Mouse (Mus musculus) ES-E14 (cell line): ENCODE data around the gene Gm9918. TPM values are rescaled to one million over a fixed set of nuclear protein-coding genes. Genes with fewer than 3 reads are reported as not detected.

Experiments used
- DNase-seq: peaks from one replicate; pipeline ENCODE4 v3.0.0-alpha.2; 2013; ENCODE audit warnings: low read depth, low spot score
- H3K27ac ChIP-seq: 2 replicates; pipeline ENCODE4 v1.5.1; 2012; ENCODE audit warnings: low read depth, mild to moderate bottlenecking, low read length, moderate library complexity, mixed read lengths; ENCODE audit not compliant: poor library complexity, insufficient read depth, severe bottlenecking
- H3K36me3 ChIP-seq: 2 replicates; pipeline ENCODE4 v1.6.1; 2012; ENCODE audit warnings: mild to moderate bottlenecking, low read length, moderate library complexity, mixed read lengths; ENCODE audit not compliant: control insufficient read depth, poor library complexity, insufficient read depth, severe bottlenecking
- H3K4me1 ChIP-seq, 2 experiments: fragments of 150-350 bp in 1 of 2; sonication (generic) in 1 of 2; 2 replicates each; pipeline ENCODE4 v1.6.1; 2012; ENCODE audit warnings: low read length in 2 of 2, mild to moderate bottlenecking in 1 of 2, mixed read lengths in 1 of 2; ENCODE audit not compliant: control insufficient read depth in 2 of 2, insufficient read depth in 2 of 2, poor library complexity in 1 of 2
- H3K4me3 ChIP-seq, 2 experiments: fragments of 150-350 bp in 1 of 2; sonication (generic) in 1 of 2; 2 replicates each; pipeline ENCODE4 v1.5.1; 2012; ENCODE audit warnings: low read length in 2 of 2, low read depth in 1 of 2, mild to moderate bottlenecking in 1 of 2, mixed read lengths in 1 of 2; ENCODE audit not compliant: insufficient read depth in 1 of 2, poor library complexity in 1 of 2, severe bottlenecking in 1 of 2
- H3K9ac ChIP-seq: 2 replicates; pipeline ENCODE4 v1.6.1; 2012; ENCODE audit warnings: low read depth, mild to moderate bottlenecking, low read length, mixed read lengths; ENCODE audit not compliant: poor library complexity, insufficient read depth, severe bottlenecking
- H3K9me3 ChIP-seq: fragments of 150-350 bp; sonication (generic); 2 replicates; pipeline ENCODE4 v1.6.1; 2012; ENCODE audit warnings: low read depth, mild to moderate bottlenecking, low read length; ENCODE audit not compliant: control insufficient read depth, insufficient read depth
- CHD2 ChIP-seq: IDR thresholded peaks from 2 replicates; pipeline ENCODE4 v1.6.1; 2014; ENCODE audit warnings: mild to moderate bottlenecking, low read depth, low read length, inconsistent platforms
- HCFC1 ChIP-seq: IDR thresholded peaks from 2 replicates; pipeline ENCODE4 v1.6.1; 2012; ENCODE audit warnings: low read length, inconsistent platforms, borderline replicate concordance; ENCODE audit not compliant: insufficient read depth
- MAFK ChIP-seq: IDR thresholded peaks from 2 replicates; pipeline ENCODE4 v1.6.1; 2014; ENCODE audit warnings: mild to moderate bottlenecking, low read depth, low read length, inconsistent platforms; ENCODE audit not compliant: insufficient read depth
- ZC3H11A ChIP-seq: IDR thresholded peaks from 2 replicates; pipeline ENCODE4 v1.6.1; 2012; ENCODE audit warnings: low read depth, mild to moderate bottlenecking, inconsistent platforms, low read length, borderline replicate concordance
- ZNF384 ChIP-seq: IDR thresholded peaks from 2 replicates; pipeline ENCODE4 v1.6.1; 2012; ENCODE audit warnings: low read depth, low read length, inconsistent platforms
- in situ Hi-C, 2 experiments: fragments of 600-800 bp; cut with MboI; formaldehyde crosslinking; loops; one replicate each; pipeline ENCODE4 v1.15.1; 2025; ENCODE audit warnings: low sequenced_read_pairs in 2 of 2, inconsistent platforms in 1 of 2; ENCODE audit not compliant: unreplicated experiment in 2 of 2
- total RNA-seq: library from RNA; depleted of rRNA; stranded (reverse); fragments of 300-350 nt; gene quantifications from 2 replicates; pipeline ENCODE4 v1.2.3, GENCODE M21; 2012

The Gm9918 gene
- total RNA-seq, 1 experiment = 0.45 TPM

DNA sequence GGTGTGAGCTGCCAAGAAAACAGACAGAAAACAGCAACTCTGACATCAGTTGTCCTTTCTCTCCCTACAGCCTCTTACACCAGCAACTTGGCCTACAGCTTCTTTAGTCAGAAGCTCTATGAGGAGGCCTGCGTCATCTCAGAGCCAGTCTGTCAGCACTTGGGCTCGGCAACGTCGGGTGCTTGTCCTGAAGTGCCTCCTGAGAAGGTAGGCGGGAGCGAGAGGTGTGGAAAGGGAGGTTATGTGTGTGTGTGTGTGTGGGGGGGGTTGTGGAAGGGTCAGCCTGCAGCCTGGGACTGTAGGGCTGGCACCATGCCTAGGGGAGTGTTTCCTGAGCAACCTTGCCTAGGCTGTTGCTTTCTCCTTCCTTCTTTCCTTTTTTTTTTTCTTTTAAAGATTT, 32.2 kb downstream of the Gm9918 start:
- H3K4me3 ChIP-seq = no peak overlapping the region
- DNase-seq = no peak
- no peak for TF ChIP-seq HCFC1
- no peak for TF ChIP-seq CHD2
- no peak for TF ChIP-seq MAFK
- TF ChIP-seq ZNF384 = no peak
- TF ChIP-seq ZC3H11A = no peak
- peaks cover 58% of the 10 kb centered on the region for H3K36me3 ChIP-seq
- H3K9ac ChIP-seq = no peak overlapping the region
- H3K4me1 ChIP-seq = no peaks in the 10 kb centered on the region; a peak in 1 of 4 replicates
- H3K27ac ChIP-seq = no peak overlapping the region
- no peaks in the 10 kb centered on the region for H3K9me3 ChIP-seq
- in situ Hi-C loops = loop anchor here in 1 of 2 experiments (10.0 kb wide), 1 partner anchor 182 kb away; no protein-coding TSS in a partner anchor

- TF ChIP-seq ZNF384 (no peak), CHD2 (no peak), ZC3H11A (no peak), MAFK (no peak), HCFC1 (no peak)
- Histone ChIP-seq H3K4me3 (no peak overlapping the region), H3K4me1 (no peaks in the 10 kb centered on the region), H3K9ac (no peak overlapping the region), H3K27ac (no peak overlapping the region), H3K36me3 (peaks cover 58% of the 10 kb centered on the region), H3K9me3 (no peaks in the 10 kb centered on the region)
- no peak for DNase-seq
- in situ Hi-C loops = loop anchor here in 1 of 2 experiments (10.0 kb wide), 1 partner anchor 176 kb away; no protein-coding TSS in a partner anchor
Observed at GRCm38 (mm10) chr15:102308717-102309116, 38.4 kb downstream of the Gm9918 start.

GRCm38 (mm10) chr15:102310074-102310845, 39.9 kb downstream of the Gm9918 start:
- H3K27ac ChIP-seq = no peak overlapping the region
- in situ Hi-C loops = no loop called here
- no peak overlapping the region for H3K9ac ChIP-seq
- no peak overlapping the region for H3K4me3 ChIP-seq
- peaks cover 58% of the 10 kb centered on the region for H3K36me3 ChIP-seq
- no peak for TF ChIP-seq ZNF384
- TF ChIP-seq CHD2 = no peak
- TF ChIP-seq ZC3H11A = no peak
- TF ChIP-seq HCFC1 = no peak
- TF ChIP-seq MAFK = no peak
- no peaks in the 10 kb centered on the region for H3K4me1 ChIP-seq
- no peaks in the 10 kb centered on the region for H3K9me3 ChIP-seq
- DNase-seq = no peak

- H3K9me3 ChIP-seq = no peaks in the 10 kb centered on the region
- no peak overlapping the region for H3K27ac ChIP-seq
- in situ Hi-C loops = no loop called here
- H3K9ac ChIP-seq = no peak overlapping the region
- no peaks in the 10 kb centered on the region for H3K4me1 ChIP-seq
- TF ChIP-seq ZC3H11A = no peak
- no peak for TF ChIP-seq CHD2
- no peak for TF ChIP-seq MAFK
- no peak for TF ChIP-seq HCFC1
- TF ChIP-seq ZNF384 = no peak
- H3K36me3 ChIP-seq = peaks cover 59% of the 10 kb centered on the region
- DNase-seq = no peak
- H3K4me3 ChIP-seq = no peak overlapping the region
Observed at GRCm38 (mm10) chr15:102311489-102311888, 41.1 kb downstream of the Gm9918 start.

DNA sequence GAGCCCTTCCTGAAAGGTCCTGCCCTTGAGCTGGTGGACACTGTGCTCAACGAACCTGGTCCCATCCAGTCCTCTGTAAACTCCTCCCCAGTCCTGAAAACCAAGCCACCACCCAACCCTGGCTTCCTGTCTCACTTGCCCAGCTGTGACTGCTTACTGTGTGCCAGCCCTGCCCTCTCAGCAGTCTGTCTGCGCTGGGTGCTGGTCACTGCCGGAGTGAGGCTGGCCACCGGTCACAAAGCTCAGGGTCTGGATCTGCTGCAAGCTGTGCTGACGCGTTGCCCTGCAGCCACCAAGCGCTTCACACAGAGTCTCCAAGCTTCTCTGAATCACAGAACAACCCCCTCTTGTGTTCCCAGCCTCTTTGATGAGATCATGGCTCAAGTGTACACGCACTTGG, 44.9 kb downstream of the Gm9918 start:
- in situ Hi-C loops = no loop called here
- no peak overlapping the region for H3K9ac ChIP-seq
- no peaks in the 10 kb centered on the region for H3K9me3 ChIP-seq
- no peak overlapping the region for H3K4me3 ChIP-seq
- no peak for DNase-seq
- TF ChIP-seq ZC3H11A (no peak), ZNF384 (no peak), MAFK (no peak), CHD2 (no peak), HCFC1 (no peak)
- H3K4me1 ChIP-seq = no peaks in the 10 kb centered on the region
- H3K36me3 ChIP-seq = peaks cover 67% of the 10 kb centered on the region
- no peak overlapping the region for H3K27ac ChIP-seq
